Mouse (Mus musculus) bone marrow, adult 2 months (tissue): ENCODE data around the gene Gfi1b.

Experiments used
- CTCF ChIP-seq: fragments of 200-500 bp; IDR thresholded peaks from 2 replicates; pipeline ENCODE4 v1.5.1; 2011; ENCODE audit warnings: low read length, control low read depth; ENCODE audit not compliant: control insufficient read depth, insufficient read depth
- POLR2A ChIP-seq: fragments of 200-500 bp; IDR thresholded peaks from 2 replicates; pipeline ENCODE4 v1.6.1; 2011; ENCODE audit warnings: low read depth, mild to moderate bottlenecking, control low read depth, low read length, borderline replicate concordance; ENCODE audit not compliant: control insufficient read depth

DNA sequence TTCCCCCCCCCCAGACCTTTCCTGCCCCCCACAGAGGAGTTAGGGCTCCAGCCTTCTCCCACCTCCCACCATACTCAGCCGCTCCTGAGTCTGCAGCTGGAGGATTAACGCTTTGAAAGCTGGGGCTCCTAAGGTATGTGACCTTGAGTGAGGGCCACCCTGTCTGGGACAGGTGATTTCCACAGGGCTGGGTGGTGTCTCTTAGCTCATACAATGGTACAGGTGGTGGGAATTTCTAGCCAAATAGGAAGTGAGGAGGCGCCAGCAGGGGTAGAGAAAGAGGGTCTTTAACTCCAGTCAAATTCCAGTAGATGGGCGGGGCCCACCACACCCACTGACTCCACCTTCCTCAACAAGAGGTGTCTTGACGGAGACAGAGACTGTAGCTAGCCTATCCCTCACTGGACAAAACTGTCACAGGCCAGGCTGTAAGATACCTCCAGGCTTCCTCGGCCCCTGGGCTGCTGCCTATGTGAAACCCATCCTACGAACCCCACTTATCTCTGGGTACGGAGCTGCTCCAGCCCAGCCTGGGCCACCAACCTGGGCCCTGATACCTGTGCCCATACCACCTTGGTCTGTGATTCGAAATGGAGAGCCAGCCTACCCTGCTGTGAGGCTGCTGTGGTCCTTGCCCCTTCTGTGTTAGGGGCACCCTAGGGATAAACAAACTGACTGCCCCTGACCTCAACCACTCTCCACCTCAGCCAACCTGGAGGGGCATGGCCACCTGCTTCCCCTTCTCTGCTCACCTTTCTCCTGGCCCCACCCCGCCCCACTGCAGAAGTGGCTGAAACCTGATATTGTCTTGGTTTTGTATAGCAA lies 14.2 kb downstream of the Gfi1b start:
- TF ChIP-seq CTCF, result no peak
- no peak for TF ChIP-seq POLR2A
